Mouse (Mus musculus): ENCODE data around the gene Myo1a. TPM values are rescaled to one million over a fixed set of nuclear protein-coding genes. Genes with fewer than 3 reads are reported as not detected.

Gene Myo1a
- polyA plus RNA-seq, 1 experiment from 2014 or later = 0.19 TPM

DNA sequence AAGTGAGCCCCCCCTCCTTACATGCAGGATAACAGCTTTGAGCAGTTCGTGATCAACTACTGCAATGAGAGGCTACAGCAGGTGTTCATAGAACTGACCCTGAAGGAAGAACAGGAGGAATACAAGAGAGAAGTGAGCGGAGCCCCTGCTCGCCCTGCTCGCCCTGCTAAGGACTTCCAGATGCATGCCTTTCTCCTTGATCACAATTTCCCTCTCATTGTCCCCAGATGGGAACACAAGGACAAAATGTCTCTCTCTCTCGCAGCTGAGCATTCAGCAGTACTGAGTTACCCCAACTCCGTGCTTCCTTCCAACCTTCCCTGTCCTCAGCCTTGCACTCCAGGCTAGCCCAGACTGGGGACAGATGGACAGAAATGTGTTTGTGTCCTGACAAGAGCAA, 7.8 kb downstream of the Myo1a start:
- 77% methylated on average over 6 of the region's 6 CpGs for WGBS
- H3K36me3 ChIP-seq (ENCODE audit: control insufficient read depth, insufficient read depth, low read length) = no peaks in the 10 kb centered on the region
- H3K27me3 ChIP-seq (ENCODE audit: control insufficient read depth, insufficient read depth, low read depth, low read length) = no peaks in the 10 kb centered on the region
- H3K9me3 ChIP-seq (ENCODE audit: control insufficient read depth, low read length) = no peaks in the 10 kb centered on the region
- no peak for ATAC-seq (ENCODE audit: low read depth)
- H3K4me1 ChIP-seq (replicated peaks; ENCODE audit: control insufficient read depth, insufficient read depth, low read length) = no peaks in the 10 kb centered on the region; the same call in 1 of the 2 replicates
- H3K9ac ChIP-seq (ENCODE audit: low read length) = no peak overlapping the region
- no peak overlapping the region for H3K27ac ChIP-seq (ENCODE audit: low read length)
- H3K4me2 ChIP-seq (ENCODE audit: low read depth, low read length) = no peak overlapping the region
- no peak overlapping the region for H3K4me3 ChIP-seq (ENCODE audit: low read length)

DNA sequence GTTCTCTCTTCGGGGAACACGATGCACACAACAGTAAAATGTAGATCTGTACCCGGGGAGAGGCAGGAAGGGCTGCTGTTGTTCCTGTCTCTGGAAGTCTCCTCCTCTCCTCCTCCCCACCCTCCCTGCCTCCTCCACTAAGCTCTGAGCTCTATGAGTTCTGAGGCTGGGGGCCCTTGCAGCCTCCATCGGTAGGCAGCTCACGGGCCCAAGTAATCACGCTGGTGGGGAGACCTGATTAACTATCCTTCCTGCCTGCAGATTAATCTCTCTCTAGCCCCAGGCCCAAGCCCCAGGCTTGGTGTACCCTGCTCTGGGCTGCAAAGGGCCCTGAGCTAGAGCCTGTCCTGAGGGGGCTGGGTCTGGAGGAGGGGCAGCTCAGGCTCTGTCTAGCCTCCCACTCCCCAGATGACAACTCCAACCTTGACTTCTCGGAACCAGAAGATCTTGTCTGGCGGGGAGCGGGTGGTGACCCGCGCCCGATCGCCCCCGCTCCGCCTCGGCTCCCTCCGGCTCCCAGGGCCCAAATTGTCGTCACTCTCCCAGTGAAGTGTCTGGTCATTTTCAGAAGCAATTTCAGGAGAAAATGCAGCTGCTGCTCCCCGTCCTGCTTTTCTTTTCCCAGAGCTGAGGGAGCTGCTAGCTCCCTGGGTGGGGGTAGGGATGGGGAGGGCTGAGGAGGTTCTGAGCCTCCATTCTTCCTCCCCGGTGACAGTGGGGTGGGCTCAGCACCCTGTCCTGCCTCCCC, 16.9 kb downstream of the Myo1a start:
- peak; percentile 42; the same call in 1 of the 2 replicates for ATAC-seq (ENCODE audit: low read depth)
- Histone ChIP-seq H3K4me1 (replicated peaks; ENCODE audit: control insufficient read depth, insufficient read depth, low read length) (peaks cover 8% of the 10 kb centered on the region), H3K9me3 (ENCODE audit: control insufficient read depth, low read length) (no peaks in the 10 kb centered on the region), H3K4me3 (ENCODE audit: low read length) (peak overlapping the region; percentile 22; the same call in 1 of the 2 replicates), H3K4me2 (ENCODE audit: low read depth, low read length) (peak overlapping the region; percentile 45), H3K36me3 (ENCODE audit: control insufficient read depth, insufficient read depth, low read length) (no peaks in the 10 kb centered on the region), H3K9ac (ENCODE audit: low read length) (peak overlapping the region; percentile 55), H3K27ac (ENCODE audit: low read length) (no peak overlapping the region), H3K27me3 (ENCODE audit: control insufficient read depth, insufficient read depth, low read depth, low read length) (peaks cover 8% of the 10 kb centered on the region)
- WGBS = 18% methylated on average over 20 of the region's 20 CpGs

DNA sequence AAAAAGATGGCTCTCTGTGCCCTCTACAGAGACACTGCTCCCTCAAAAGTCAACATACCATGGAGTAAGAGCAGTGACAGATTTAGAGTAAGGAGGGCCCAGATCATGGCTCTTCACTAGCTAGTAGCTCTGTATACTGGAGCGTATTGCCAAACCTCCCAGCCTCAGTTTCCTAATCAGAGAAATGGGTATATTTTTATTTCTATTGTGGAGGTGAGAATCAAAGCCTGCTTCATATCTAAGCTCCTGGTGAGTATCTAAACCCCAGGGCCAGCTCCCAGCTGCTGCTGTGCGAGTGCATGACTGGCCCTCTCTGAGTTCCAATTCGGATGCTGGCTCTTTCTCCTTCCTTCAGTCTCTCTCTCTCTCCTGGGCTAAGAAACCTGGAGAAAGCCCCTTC, 19.2 kb downstream of the Myo1a start, which contains the start of gene Tac2:
Gene Tac2 (plus strand): TSS at position 301 of the 400 bp plus-strand sequence.
- H3K4me1 ChIP-seq (replicated peaks; ENCODE audit: control insufficient read depth, insufficient read depth, low read length) = peaks cover 8% of the 10 kb centered on the region
- H3K4me3 ChIP-seq (ENCODE audit: low read length) = no peak within 1 kb of the TSS
- no peak for ATAC-seq (ENCODE audit: low read depth)
- no peak within 1 kb of the TSS for H3K4me2 ChIP-seq (ENCODE audit: low read depth, low read length)
- H3K27ac ChIP-seq (ENCODE audit: low read length) = no peak within 1 kb of the TSS
- H3K27me3 ChIP-seq (ENCODE audit: control insufficient read depth, insufficient read depth, low read depth, low read length) = peaks cover 8% of the 10 kb centered on the region
- WGBS = 79% methylated on average over 3 of the region's 3 CpGs
- H3K9ac ChIP-seq (ENCODE audit: low read length) = no peak within 1 kb of the TSS
- no peaks in the 10 kb centered on the region for H3K9me3 ChIP-seq (ENCODE audit: control insufficient read depth, low read length)
- no peaks in the 10 kb centered on the region for H3K36me3 ChIP-seq (ENCODE audit: control insufficient read depth, insufficient read depth, low read length)

DNA sequence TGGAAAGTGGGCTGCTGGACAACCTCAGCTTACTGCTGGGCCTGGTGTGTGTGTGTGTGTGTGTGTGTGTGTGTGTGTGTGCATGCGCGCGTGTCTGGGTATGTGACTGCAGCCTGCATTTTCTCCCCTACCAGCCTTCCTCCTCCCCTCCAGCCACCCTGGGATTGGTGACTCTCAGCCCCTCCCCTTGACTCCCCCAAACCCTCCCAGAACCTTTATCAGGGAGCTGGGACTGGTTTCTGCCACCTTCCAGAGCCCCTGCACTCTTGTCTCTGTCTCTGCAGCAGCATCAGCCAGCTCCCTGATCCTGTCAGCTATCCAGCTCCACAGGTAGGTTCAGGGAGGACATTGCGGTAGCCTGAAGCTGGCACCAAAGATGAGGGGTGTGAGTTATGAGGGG, 20.2 kb downstream of the Myo1a start:
- no peaks in the 10 kb centered on the region for H3K9me3 ChIP-seq (ENCODE audit: control insufficient read depth, low read length)
- H3K4me1 ChIP-seq (replicated peaks; ENCODE audit: control insufficient read depth, insufficient read depth, low read length) = peaks cover 8% of the 10 kb centered on the region
- 71% methylated on average over 4 of the region's 4 CpGs for WGBS
- peaks cover 8% of the 10 kb centered on the region for H3K27me3 ChIP-seq (ENCODE audit: control insufficient read depth, insufficient read depth, low read depth, low read length)
- H3K4me2 ChIP-seq (ENCODE audit: low read depth, low read length) = no peak overlapping the region
- no peak overlapping the region for H3K4me3 ChIP-seq (ENCODE audit: low read length)
- no peak overlapping the region for H3K9ac ChIP-seq (ENCODE audit: low read length)
- no peak for ATAC-seq (ENCODE audit: low read depth)
- H3K36me3 ChIP-seq (ENCODE audit: control insufficient read depth, insufficient read depth, low read length) = no peaks in the 10 kb centered on the region
- H3K27ac ChIP-seq (ENCODE audit: low read length) = no peak overlapping the region

DNA sequence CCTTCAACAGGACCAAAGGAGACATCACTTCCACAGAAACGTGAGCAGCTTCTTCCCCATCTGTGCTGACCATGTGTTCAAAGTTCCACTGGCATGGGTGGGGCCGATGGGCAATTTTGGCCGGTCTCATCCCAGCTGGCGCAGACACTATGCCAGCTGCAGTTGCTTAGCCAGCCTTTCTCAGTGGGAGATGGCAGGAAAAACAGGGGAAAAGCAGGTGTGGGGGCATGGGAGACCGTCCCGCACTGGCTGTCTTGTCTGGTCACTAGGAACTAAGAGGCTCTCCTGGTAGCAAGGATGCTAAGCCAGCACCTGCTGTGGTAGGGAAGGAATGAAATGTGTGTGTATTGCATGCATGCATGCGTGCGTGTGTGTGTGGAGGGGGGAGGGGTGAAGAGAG, 23.5 kb downstream of the Myo1a start:
- Histone ChIP-seq H3K4me1 (replicated peaks; ENCODE audit: control insufficient read depth, insufficient read depth, low read length) (no peaks in the 10 kb centered on the region), H3K9ac (ENCODE audit: low read length) (no peak overlapping the region), H3K27ac (ENCODE audit: low read length) (no peak overlapping the region), H3K9me3 (ENCODE audit: control insufficient read depth, low read length) (no peaks in the 10 kb centered on the region), H3K36me3 (ENCODE audit: control insufficient read depth, insufficient read depth, low read length) (no peaks in the 10 kb centered on the region), H3K4me3 (ENCODE audit: low read length) (no peak overlapping the region), H3K27me3 (ENCODE audit: control insufficient read depth, insufficient read depth, low read depth, low read length) (no peaks in the 10 kb centered on the region), H3K4me2 (ENCODE audit: low read depth, low read length) (no peak overlapping the region)
- ATAC-seq (ENCODE audit: low read depth) = no peak
- WGBS = 71% methylated on average over 8 of the region's 8 CpGs

DNA sequence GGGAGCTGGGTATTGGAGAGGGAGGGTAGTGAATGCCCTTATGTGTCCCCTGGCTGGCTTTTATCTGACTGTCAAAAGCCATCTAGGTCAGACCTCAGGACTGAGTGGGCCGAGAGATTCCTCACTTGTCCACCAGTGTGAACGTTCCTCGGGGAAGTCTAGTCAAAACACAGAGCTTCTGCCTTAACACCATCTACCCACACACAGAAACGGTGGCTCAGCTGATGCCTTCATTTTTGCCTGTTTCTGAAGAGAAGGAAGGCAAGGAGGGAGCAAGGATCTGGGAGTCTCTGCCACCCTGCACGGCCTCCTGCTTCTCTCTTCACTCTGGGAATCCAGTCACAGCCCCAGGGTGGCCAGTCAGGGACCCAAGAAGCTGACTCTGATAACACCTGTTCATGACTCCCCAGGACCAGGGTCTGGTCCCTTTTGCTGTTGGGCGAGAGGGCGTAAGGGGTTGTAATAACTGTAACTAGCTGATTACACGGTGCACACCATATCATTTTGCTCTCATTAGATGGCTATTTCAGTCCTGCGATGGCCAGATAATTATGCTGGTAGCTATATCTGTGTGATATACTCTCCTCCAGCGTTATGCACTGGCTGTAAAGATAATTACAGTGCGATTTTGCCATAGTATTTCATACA, 25.4 kb downstream of the Myo1a start:
- Histone ChIP-seq H3K27ac (ENCODE audit: low read length) (no peak overlapping the region), H3K9ac (ENCODE audit: low read length) (no peak overlapping the region), H3K4me3 (ENCODE audit: low read length) (no peak overlapping the region), H3K36me3 (ENCODE audit: control insufficient read depth, insufficient read depth, low read length) (no peaks in the 10 kb centered on the region), H3K4me2 (ENCODE audit: low read depth, low read length) (no peak overlapping the region), H3K9me3 (ENCODE audit: control insufficient read depth, low read length) (no peaks in the 10 kb centered on the region), H3K4me1 (replicated peaks; ENCODE audit: control insufficient read depth, insufficient read depth, low read length) (no peaks in the 10 kb centered on the region), H3K27me3 (ENCODE audit: control insufficient read depth, insufficient read depth, low read depth, low read length) (no peaks in the 10 kb centered on the region)
- no peak for ATAC-seq (ENCODE audit: low read depth)
- WGBS = 66% methylated on average over 11 of the region's 11 CpGs

DNA sequence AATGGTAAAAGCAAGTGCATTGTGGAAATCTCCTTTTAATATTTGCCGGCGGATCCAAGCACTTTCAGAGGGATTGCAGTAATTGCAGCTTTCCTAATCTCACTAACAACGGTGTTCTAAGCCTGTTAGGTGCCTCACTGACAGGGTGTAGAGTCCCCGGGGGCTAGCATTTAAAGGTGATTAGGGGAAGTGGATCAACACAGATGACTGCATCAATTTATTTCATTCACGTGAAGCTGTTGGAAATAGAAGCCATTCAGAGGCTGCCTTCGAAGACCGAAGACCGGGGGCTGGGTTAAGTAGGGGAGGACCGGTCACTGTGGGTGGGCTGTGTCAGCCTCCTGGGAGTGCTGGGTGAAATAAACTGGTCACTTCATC, 26.0 kb downstream of the Myo1a start:
- H3K4me2 ChIP-seq (ENCODE audit: low read depth, low read length) = no peak overlapping the region
- no peak for ATAC-seq (ENCODE audit: low read depth)
- no peak overlapping the region for H3K4me3 ChIP-seq (ENCODE audit: low read length)
- no peaks in the 10 kb centered on the region for H3K9me3 ChIP-seq (ENCODE audit: control insufficient read depth, low read length)
- no peaks in the 10 kb centered on the region for H3K27me3 ChIP-seq (ENCODE audit: control insufficient read depth, insufficient read depth, low read depth, low read length)
- WGBS = 35% methylated on average over 9 of the region's 9 CpGs
- no peaks in the 10 kb centered on the region for H3K4me1 ChIP-seq (replicated peaks; ENCODE audit: control insufficient read depth, insufficient read depth, low read length)
- H3K27ac ChIP-seq (ENCODE audit: low read length) = no peak overlapping the region
- no peak overlapping the region for H3K9ac ChIP-seq (ENCODE audit: low read length)
- H3K36me3 ChIP-seq (ENCODE audit: control insufficient read depth, insufficient read depth, low read length) = no peaks in the 10 kb centered on the region

DNA sequence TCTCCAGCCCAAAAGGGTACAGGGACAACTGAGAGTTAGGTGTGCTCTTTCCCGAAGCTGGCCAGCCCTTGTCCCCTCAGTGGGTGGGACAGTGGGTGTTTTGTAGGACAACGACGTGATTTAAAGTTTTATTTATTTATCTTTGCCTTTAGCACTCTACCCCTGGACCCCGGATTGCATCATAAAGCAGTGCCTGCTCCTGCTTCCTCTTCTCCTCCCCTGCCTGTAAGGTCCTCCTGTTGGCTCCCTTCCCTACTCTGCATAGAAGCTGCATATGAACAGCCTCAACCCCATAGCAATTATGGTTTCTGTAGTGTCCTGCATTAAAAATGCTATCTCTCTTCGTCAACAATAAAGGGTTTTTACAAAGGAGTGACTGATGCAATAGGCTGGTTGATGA, 26.4 kb downstream of the Myo1a start:
- ATAC-seq (ENCODE audit: low read depth) = no peak
- no peaks in the 10 kb centered on the region for H3K4me1 ChIP-seq (replicated peaks; ENCODE audit: control insufficient read depth, insufficient read depth, low read length)
- no peak overlapping the region for H3K9ac ChIP-seq (ENCODE audit: low read length)
- H3K9me3 ChIP-seq (ENCODE audit: control insufficient read depth, low read length) = no peaks in the 10 kb centered on the region
- H3K36me3 ChIP-seq (ENCODE audit: control insufficient read depth, insufficient read depth, low read length) = no peaks in the 10 kb centered on the region
- H3K27ac ChIP-seq (ENCODE audit: low read length) = no peak overlapping the region
- no peaks in the 10 kb centered on the region for H3K27me3 ChIP-seq (ENCODE audit: control insufficient read depth, insufficient read depth, low read depth, low read length)
- no peak overlapping the region for H3K4me2 ChIP-seq (ENCODE audit: low read depth, low read length)
- H3K4me3 ChIP-seq (ENCODE audit: low read length) = no peak overlapping the region
- 22% methylated on average over 5 of the region's 5 CpGs for WGBS

DNA sequence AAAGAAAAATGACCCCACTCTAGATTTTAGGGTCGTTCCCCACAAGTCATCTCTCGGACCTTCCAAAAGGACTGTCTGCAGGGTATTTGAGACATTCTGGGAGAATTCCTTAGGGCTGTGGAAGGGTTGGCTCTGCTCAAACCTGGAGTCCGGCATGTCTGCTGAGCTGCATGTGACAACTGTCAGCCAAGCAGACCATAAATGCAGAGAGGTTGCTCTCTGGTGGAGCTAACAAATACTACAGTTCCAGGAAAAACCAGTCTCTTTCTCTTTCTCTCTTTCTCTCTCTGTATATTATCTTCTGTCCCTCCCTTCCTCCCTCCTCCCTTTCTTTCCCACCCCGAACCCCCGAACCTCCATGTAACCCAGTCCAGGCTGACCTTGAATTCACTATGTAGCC, 29.5 kb downstream of the Myo1a start:
- H3K9me3 ChIP-seq (ENCODE audit: control insufficient read depth, low read length) = no peaks in the 10 kb centered on the region
- no peaks in the 10 kb centered on the region for H3K36me3 ChIP-seq (ENCODE audit: control insufficient read depth, insufficient read depth, low read length)
- no peak overlapping the region for H3K9ac ChIP-seq (ENCODE audit: low read length)
- no peaks in the 10 kb centered on the region for H3K27me3 ChIP-seq (ENCODE audit: control insufficient read depth, insufficient read depth, low read depth, low read length)
- H3K27ac ChIP-seq (ENCODE audit: low read length) = no peak overlapping the region
- peaks cover 5% of the 10 kb centered on the region for H3K4me1 ChIP-seq (replicated peaks; ENCODE audit: control insufficient read depth, insufficient read depth, low read length)
- H3K4me3 ChIP-seq (ENCODE audit: low read length) = no peak overlapping the region
- ATAC-seq (ENCODE audit: low read depth) = no peak
- no peak overlapping the region for H3K4me2 ChIP-seq (ENCODE audit: low read depth, low read length)
- WGBS = 26% methylated on average over 5 of the region's 5 CpGs

Data from lung, embryonic 16.5 days (tissue).